ENCODE assay signal across 8 mouse cellular contexts in genomic region chr3:58416726-58417437, GRCm38 (mm10). TPM values are rescaled to one million over a fixed set of nuclear protein-coding genes. Genes with fewer than 3 reads are reported as not detected.
DNase-seq lines count a peak whose midpoint lies in the region; ATAC-seq and TF ChIP-seq lines count a peak whose summit lies in the region.

No protein-coding gene starts in this region.

- H3K4me1 ChIP-seq in ES-E14 (ENCODE audit: control insufficient read depth in 2 of 2, insufficient read depth in 2 of 2, low read length in 2 of 2, poor library complexity in 1 of 2), result peaks cover 0 to 4% of the 10 kb centered on the region in 2 experiments; a peak in 1 of 4 replicates
- peaks cover 3% of the 10 kb centered on the region for H3K4me1 ChIP-seq in forebrain, postnatal 0 days (ENCODE audit: insufficient read depth)
- H3K4me1 ChIP-seq in lung, embryonic 16.5 days (replicated peaks; ENCODE audit: control insufficient read depth, insufficient read depth, low read length), result peaks cover 6% of the 10 kb centered on the region; the same call in 1 of the 2 replicates

- no peaks in the 10 kb centered on the region for H3K27me3 ChIP-seq in forebrain, postnatal 0 days (ENCODE audit: insufficient read depth, low read length)
- H3K27me3 ChIP-seq in lung, embryonic 16.5 days (ENCODE audit: control insufficient read depth, insufficient read depth, low read depth, low read length), result no peaks in the 10 kb centered on the region

- H3K9me3 ChIP-seq in ES-E14 (ENCODE audit: control insufficient read depth, insufficient read depth, low read depth, low read length), result no peaks in the 10 kb centered on the region
- H3K9me3 ChIP-seq in forebrain, postnatal 0 days (ENCODE audit: low read length), result no peaks in the 10 kb centered on the region
- no peaks in the 10 kb centered on the region for H3K9me3 ChIP-seq in lung, embryonic 16.5 days (ENCODE audit: control insufficient read depth, low read length)

- WGBS in forebrain, postnatal 0 days, result 1% methylated on average over 39 of the region's 39 CpGs
- WGBS in lung, embryonic 16.5 days, result under 1% methylated on average over 39 of the region's 39 CpGs

- H3K9ac ChIP-seq in ES-E14 (ENCODE audit: insufficient read depth, low read depth, low read length, poor library complexity, severe bottlenecking), result peak overlapping the region; percentile 82
- peak overlapping the region; percentile 90 for H3K9ac ChIP-seq in forebrain, postnatal 0 days
- peak overlapping the region; percentile 98 for H3K9ac ChIP-seq in lung, embryonic 16.5 days (ENCODE audit: low read length)

- peaks cover 6% of the 10 kb centered on the region for H3K36me3 ChIP-seq in ES-E14 (ENCODE audit: control insufficient read depth, insufficient read depth, low read length, poor library complexity, severe bottlenecking)
- no peaks in the 10 kb centered on the region for H3K36me3 ChIP-seq in forebrain, postnatal 0 days (ENCODE audit: insufficient read depth)
- H3K36me3 ChIP-seq in lung, embryonic 16.5 days (ENCODE audit: control insufficient read depth, insufficient read depth, low read length), result no peaks in the 10 kb centered on the region

- peak; percentile 17 for ATAC-seq in forebrain, postnatal 0 days
- ATAC-seq in lung, embryonic 16.5 days (ENCODE audit: low read depth), result peak; percentile 28

- H3K4me3 ChIP-seq in ES-E14 (ENCODE audit: insufficient read depth in 1 of 2, low read depth in 1 of 2, low read length in 2 of 2, poor library complexity in 1 of 2, severe bottlenecking in 1 of 2), result peak overlapping the region; percentile 80 to 92
- H3K4me3 ChIP-seq in forebrain, postnatal 0 days (ENCODE audit: low read depth, low read length), result peak overlapping the region; percentile 91
- H3K4me3 ChIP-seq in lung, embryonic 16.5 days (ENCODE audit: low read length), result peak overlapping the region; percentile 98

- in situ Hi-C loops in ES-E14 (cut with MboI; ENCODE audit: low sequenced_read_pairs in 2 of 2, unreplicated experiment in 2 of 2), result no loop called here

- TF ChIP-seq CTCF in forebrain, postnatal 0 days (IDR thresholded peaks at IDR 0.05; ENCODE audit: low read depth), result no peak

- no peak overlapping the region for H3K27ac ChIP-seq in ES-E14 (ENCODE audit: insufficient read depth, low read depth, low read length, poor library complexity, severe bottlenecking)
- peak overlapping the region; percentile 98 for H3K27ac ChIP-seq in forebrain, postnatal 0 days (ENCODE audit: low read depth, low read length)
- peak overlapping the region; percentile 100 for H3K27ac ChIP-seq in lung, embryonic 16.5 days (ENCODE audit: low read length)

- H3K4me2 ChIP-seq in forebrain, postnatal 0 days (ENCODE audit: low read depth), result peak overlapping the region; percentile 97
- peak overlapping the region; percentile 87 for H3K4me2 ChIP-seq in lung, embryonic 16.5 days (ENCODE audit: low read depth, low read length)

- peak; percentile 15 for DNase-seq in ES-E14 (ENCODE audit: low read depth, low spot score)
- peak; percentile 65 for DNase-seq in cerebellum, adult 11-12 months
- DNase-seq in forebrain, postnatal 0 days, result peak; percentile 39
- peak; percentile 50 for DNase-seq in heart, postnatal 4 days
- peak; percentile 43 for DNase-seq in layer of hippocampus, adult 9-11 months
- DNase-seq in ovary, adult 18-20 months (ENCODE audit: low spot score), result peak; percentile 11
- peak; percentile 47 for DNase-seq in thymus, postnatal 0 days (ENCODE audit: low spot score)

TF ChIP-seq in ES-E14, 5 proteins besides CTCF, POLR2A, EP300 and RAD21:
- TF ChIP-seq CHD2 (IDR thresholded peaks at IDR 0.05; ENCODE audit: low read depth, low read length), result no peak
- no peak for TF ChIP-seq MAFK (IDR thresholded peaks at IDR 0.05; ENCODE audit: insufficient read depth, low read depth, low read length)
- TF ChIP-seq HCFC1 (IDR thresholded peaks at IDR 0.05; ENCODE audit: borderline replicate concordance, insufficient read depth, low read length), result no peak
- no peak for TF ChIP-seq ZC3H11A (IDR thresholded peaks at IDR 0.05; ENCODE audit: borderline replicate concordance, low read depth, low read length)
- no peak for TF ChIP-seq ZNF384 (IDR thresholded peaks at IDR 0.05; ENCODE audit: low read depth, low read length)

RNA-seq across cellular contexts. Expression of gene Tsc22d2, which starts 2.4 kb away (rescaled TPM):
- total RNA-seq in ES-E14 (2012; rRNA removed), result 18.4 and 20.9 TPM in 2 replicates
- total RNA-seq in forebrain, postnatal 0 days (2014; rRNA removed), result 19.0 and 27.7 TPM in 2 replicates
- polyA plus RNA-seq in forebrain, postnatal 0 days (2015; fragmentation: Nextera tagmentation; extraction: Ambion mirVana), result 7.7 and 10.2 TPM in 2 replicates
- 10 to 100 TPM; 46.7 to 49.8 TPM for total RNA-seq in heart, postnatal 4 days (2021)
- 6.5 and 7.1 TPM in 2 replicates for polyA plus RNA-seq in lung, embryonic 16.5 days (2015; fragmentation: Nextera tagmentation; extraction: Ambion mirVana)
- polyA plus RNA-seq in thymus, postnatal 0 days (2015; fragmentation: Nextera tagmentation; extraction: Ambion mirVana), result 7.2 and 9.6 TPM in 2 replicates

Comparison
In these comparisons a context has a peak if more than half of its experiments do, and no peak if none do; other contexts are left out.
1. DNase-seq: peak in every context shown above with its lines; median percentile 65 in cerebellum, adult 11-12 months; 50 in heart, postnatal 4 days; 47 in thymus, postnatal 0 days; 43 in layer of hippocampus, adult 9-11 months; 39 in forebrain, postnatal 0 days; 15 in ES-E14; 11 in ovary, adult 18-20 months.